Mouse (Mus musculus): ENCODE data around the gene Tbx19. TPM values are rescaled to one million over a fixed set of nuclear protein-coding genes. Genes with fewer than 3 reads are reported as not detected.

Tbx19 gene
- total RNA-seq (2021), result not detected
- long read RNA-seq, experiment 1, result 0 reads
- long read RNA-seq, experiment 2, result 0 reads

- intact Hi-C loops (cut with DNase I), result no loop called here
- no peak for DNase-seq
Measured at GRCm38 (mm10) chr1:165160723-165161405, at the start of gene Tbx19. Gene Tbx19, minus strand, starts transcription at chr1:165160773.

- intact Hi-C loops (cut with DNase I), result no loop called here
- DNase-seq, result no peak
Measured at GRCm38 (mm10) chr1:165205591-165205990, 45.0 kb upstream of the Tbx19 start.

GRCm38 (mm10) chr1:165203488-165204035, 43.0 kb upstream of the Tbx19 start:
- no peak for DNase-seq
- intact Hi-C loops (cut with DNase I), result no loop called here

GRCm38 (mm10) chr1:165201445-165202012, 41.0 kb upstream of the Tbx19 start:
- intact Hi-C loops (cut with DNase I), result no loop called here
- no peak for DNase-seq

GRCm38 (mm10) chr1:165200748-165201147, 40.2 kb upstream of the Tbx19 start:
- no peak for DNase-seq
- intact Hi-C loops (cut with DNase I), result no loop called here

GRCm38 (mm10) chr1:165199639-165200038, 39.1 kb upstream of the Tbx19 start:
- intact Hi-C loops (cut with DNase I), result loop anchor here (5.0 kb wide), 1 partner anchor 38 kb away; the partner anchor contains the start of gene Tiprl
- no peak for DNase-seq

GRCm38 (mm10) chr1:165198951-165199350, 38.4 kb upstream of the Tbx19 start:
- intact Hi-C loops (cut with DNase I), result loop anchor here (5.0 kb wide), 1 partner anchor 38 kb away; the partner anchor contains the start of gene Tiprl
- no peak for DNase-seq

- DNase-seq, result no peak
- intact Hi-C loops (cut with DNase I), result loop anchor here (5.0 kb wide), 1 partner anchor 39 kb away; the partner anchor contains the start of gene Tiprl
Measured at GRCm38 (mm10) chr1:165197875-165198274, 37.3 kb upstream of the Tbx19 start.

- no peak for DNase-seq
- intact Hi-C loops (cut with DNase I), result loop anchor here (5.0 kb wide), 1 partner anchor 42 kb away; the partner anchor contains the start of gene Tiprl
Measured at GRCm38 (mm10) chr1:165195396-165195960, 34.9 kb upstream of the Tbx19 start.

- intact Hi-C loops (cut with DNase I), result loop anchor here (5.0 kb wide), 1 partner anchor 43 kb away; the partner anchor contains the start of gene Tiprl
- no peak for DNase-seq
Measured at GRCm38 (mm10) chr1:165194662-165195013, 34.1 kb upstream of the Tbx19 start.

- intact Hi-C loops (cut with DNase I), result no loop called here
- peak; percentile 89 to 90 for DNase-seq
Measured at GRCm38 (mm10) chr1:165193880-165194661, 33.5 kb upstream of the Tbx19 start, which contains the start of gene Sft2d2. Gene Sft2d2, minus strand, starts transcription at chr1:165194438.

GRCm38 (mm10) chr1:165193426-165193825, 32.9 kb upstream of the Tbx19 start:
- intact Hi-C loops (cut with DNase I), result no loop called here
- DNase-seq, result no peak

GRCm38 (mm10) chr1:165192714-165193264, 32.2 kb upstream of the Tbx19 start:
- intact Hi-C loops (cut with DNase I), result no loop called here
- DNase-seq, result no peak

GRCm38 (mm10) chr1:165192102-165192501, 31.5 kb upstream of the Tbx19 start:
- no peak for DNase-seq
- intact Hi-C loops (cut with DNase I), result no loop called here

GRCm38 (mm10) chr1:165191611-165192010, 31.0 kb upstream of the Tbx19 start:
- intact Hi-C loops (cut with DNase I), result no loop called here
- DNase-seq, result no peak

- intact Hi-C loops (cut with DNase I), result no loop called here
Measured at GRCm38 (mm10) chr1:165190571-165191273, 30.1 kb upstream of the Tbx19 start.

GRCm38 (mm10) chr1:165190068-165190467, 29.5 kb upstream of the Tbx19 start:
- no peak for DNase-seq
- intact Hi-C loops (cut with DNase I), result no loop called here

More at GRCm38 (mm10) chr1:165190571-165191273, 30.1 kb upstream of the Tbx19 start:
- DNase-seq, result no peak

- no peak for DNase-seq
- intact Hi-C loops (cut with DNase I), result no loop called here
Measured at GRCm38 (mm10) chr1:165188806-165189580, 28.4 kb upstream of the Tbx19 start.

- no peak for DNase-seq
- intact Hi-C loops (cut with DNase I), result no loop called here
Measured at GRCm38 (mm10) chr1:165187357-165187756, 26.8 kb upstream of the Tbx19 start.

Measured in heart, postnatal 14 days (tissue).